Mouse (Mus musculus) cerebellum, adult 2 months (tissue): ENCODE measurements at regions not wholly inside any gene's neighbourhood (a gene's known extent, or its start where the extent isn't known, plus 50 kb on each side); places are given as distances from the start of the nearest gene placed in this dataset.

Experiments used
- CTCF ChIP-seq: fragments of 200-500 bp; IDR thresholded peaks from 2 replicates; pipeline ENCODE4 v1.5.1; 2011; ENCODE audit warnings: low read depth, mild to moderate bottlenecking, control low read depth, low read length, moderate library complexity, borderline replicate concordance; ENCODE audit not compliant: insufficient read depth
- POLR2A ChIP-seq: fragments of 200-500 bp; IDR thresholded peaks from 2 replicates; pipeline ENCODE4 v1.6.1; 2011; ENCODE audit warnings: low read length, control low read depth, borderline replicate concordance; ENCODE audit not compliant: insufficient read depth

DNA sequence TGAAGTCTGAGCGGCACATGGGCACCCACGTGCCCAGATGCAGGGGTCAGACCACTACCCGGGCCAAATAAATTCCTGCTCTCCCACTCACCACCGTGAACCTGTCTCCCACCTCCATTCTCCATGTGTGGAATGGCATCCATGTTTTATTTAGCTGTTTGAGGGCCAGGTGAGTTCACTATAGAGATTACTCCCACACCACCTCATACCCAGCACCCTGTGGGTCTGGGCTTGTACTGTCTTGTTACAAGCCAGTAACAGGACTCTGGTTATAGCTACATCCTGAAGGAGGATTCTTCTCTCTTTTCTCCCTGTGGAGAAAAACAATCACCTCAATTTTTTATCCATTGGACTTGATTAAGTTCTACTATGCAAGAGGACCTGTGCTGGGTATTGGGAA is 181.8 kb downstream of the 3100002H09Rik start:
- TF ChIP-seq POLR2A = no peak
- TF ChIP-seq CTCF = no peak
